Mouse (Mus musculus) kidney, adult 8-10 months (tissue): Measurements from ENCODE around the gene Gucy2g.
"Not testable (repeated sequence)": the region's sequence is repeated elsewhere in the genome, so short reads cannot be mapped to it uniquely, and the experiment has no call there.

Experiments
- DNase-seq, 2 experiments: peaks; one replicate each; pipeline ENCODE4 v3.0.0; 2022

The Gucy2g gene

DNA sequence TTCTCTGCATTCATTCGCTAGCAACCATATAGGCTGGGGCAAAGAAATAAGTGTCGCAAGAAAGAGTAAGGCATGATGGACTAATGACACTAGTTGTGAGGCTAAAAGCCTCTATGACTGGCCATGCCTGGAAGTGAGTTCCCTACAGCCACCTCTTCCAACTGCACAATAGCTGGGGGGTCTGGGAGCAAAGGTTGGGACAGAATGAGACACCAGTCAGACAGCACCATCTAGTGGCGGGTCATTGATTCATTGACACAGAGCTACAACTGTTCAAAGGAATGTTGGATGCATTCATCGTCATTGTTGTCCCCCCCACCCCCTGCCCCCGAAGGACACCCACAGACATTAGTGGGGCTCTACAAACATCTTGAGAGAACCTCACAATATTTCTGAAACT is 42.7 kb downstream of the Gucy2g start:
- DNase-seq = peak; percentile 47 to 69

- no peak for DNase-seq
Observed at GRCm38 (mm10) chr19:55195574-55195973, 45.5 kb downstream of the Gucy2g start.

- no peak for DNase-seq
Observed at GRCm38 (mm10) chr19:55194520-55195170, 46.4 kb downstream of the Gucy2g start.

GRCm38 (mm10) chr19:55193717-55194394 is 47.2 kb downstream of the Gucy2g start:
- DNase-seq = no peak

- DNase-seq = no peak
Observed at GRCm38 (mm10) chr19:55192254-55192945, 48.6 kb downstream of the Gucy2g start.

DNA sequence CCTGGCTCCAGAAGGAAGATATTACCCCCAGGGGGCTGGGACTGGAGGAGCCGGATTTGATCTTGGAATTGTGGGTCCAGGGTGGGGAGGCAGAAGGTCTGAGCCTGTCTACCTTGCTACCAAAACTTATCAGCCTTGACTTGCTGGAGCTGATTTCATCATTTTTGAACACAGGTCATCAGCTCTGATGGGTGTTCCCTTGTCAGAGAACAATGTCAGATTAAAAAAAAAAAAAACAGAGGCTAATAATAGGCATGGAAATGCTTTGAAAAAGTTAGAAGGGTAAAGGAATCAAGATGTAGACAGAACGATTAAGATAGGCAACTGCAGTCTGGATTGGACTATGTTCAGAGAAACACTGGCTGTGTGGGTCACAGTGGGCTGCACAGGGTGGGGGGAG is 49.4 kb downstream of the Gucy2g start:
- no peak for DNase-seq

DNA sequence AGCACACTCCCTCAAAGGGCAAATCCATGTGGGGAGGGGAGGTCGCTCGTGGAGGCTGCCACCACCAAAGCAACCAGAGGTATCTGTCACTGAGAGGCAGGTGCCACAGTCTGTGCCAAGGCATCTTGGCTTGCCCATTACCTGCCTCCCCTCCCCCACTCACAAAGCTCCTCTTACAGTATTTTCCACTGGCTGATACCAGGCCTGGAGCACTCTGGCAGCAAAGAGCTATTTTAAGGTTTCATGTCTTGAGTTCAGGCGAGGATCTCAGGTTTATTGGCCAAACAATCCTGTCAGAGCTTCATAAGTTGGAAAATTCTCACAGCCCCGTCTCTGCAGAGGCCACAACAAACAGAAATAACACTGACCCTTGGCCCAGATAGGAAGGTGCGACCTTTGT is 51.0 kb downstream of the Gucy2g start:
- DNase-seq = peak; percentile 46 to 59

- DNase-seq = no peak
Observed at GRCm38 (mm10) chr19:55185651-55186050, 55.4 kb downstream of the Gucy2g start.

GRCm38 (mm10) chr19:55185074-55185473 is 56.0 kb downstream of the Gucy2g start:
- DNase-seq = no peak

DNA sequence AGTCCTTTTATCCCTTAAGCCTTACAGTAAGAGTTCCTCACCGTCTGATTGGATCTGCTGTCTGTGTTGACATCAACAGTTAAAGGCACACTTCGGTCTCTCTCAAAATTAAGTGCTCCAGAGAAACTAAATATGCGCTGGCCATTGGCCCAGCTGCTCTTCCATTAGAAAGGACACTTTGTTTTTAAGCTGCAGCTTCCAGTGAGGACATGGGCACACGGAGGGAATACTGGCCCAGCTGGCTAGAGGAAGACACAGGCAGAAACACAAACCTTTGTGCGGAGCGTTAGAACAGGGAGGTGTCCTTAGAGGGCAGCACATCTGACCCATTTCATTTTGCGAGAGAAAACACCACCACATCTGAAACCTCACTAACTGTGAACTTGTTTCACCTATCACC is 56.6 kb downstream of the Gucy2g start:
- DNase-seq = no peak

DNA sequence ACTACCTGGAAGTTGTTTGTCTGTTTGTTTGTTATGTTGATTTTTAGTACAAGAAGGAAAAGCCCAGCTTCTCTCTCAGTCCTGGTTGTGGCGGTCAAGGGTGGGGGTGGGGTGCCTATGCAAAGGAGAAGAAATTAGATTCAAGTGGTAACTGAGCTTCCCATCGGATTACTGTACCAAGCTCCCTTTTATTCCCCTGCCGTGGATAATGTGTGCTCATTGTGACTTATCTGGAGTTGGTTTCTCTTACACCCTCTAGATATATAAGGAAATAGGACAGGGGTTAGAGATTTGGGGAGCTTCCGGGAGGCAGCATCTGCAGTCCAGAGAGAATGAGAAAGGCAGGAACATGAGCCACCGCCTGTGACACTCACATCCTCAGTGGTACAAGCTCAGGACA is 60.6 kb downstream of the Gucy2g start, which contains the start of gene Tectb:
Gene Tectb (plus strand): TSS at position 301 of the 400 bp plus-strand sequence.
- DNase-seq = no peak

GRCm38 (mm10) chr19:55177143-55177542 is 63.9 kb downstream of the Gucy2g start:
- no peak for DNase-seq

DNA sequence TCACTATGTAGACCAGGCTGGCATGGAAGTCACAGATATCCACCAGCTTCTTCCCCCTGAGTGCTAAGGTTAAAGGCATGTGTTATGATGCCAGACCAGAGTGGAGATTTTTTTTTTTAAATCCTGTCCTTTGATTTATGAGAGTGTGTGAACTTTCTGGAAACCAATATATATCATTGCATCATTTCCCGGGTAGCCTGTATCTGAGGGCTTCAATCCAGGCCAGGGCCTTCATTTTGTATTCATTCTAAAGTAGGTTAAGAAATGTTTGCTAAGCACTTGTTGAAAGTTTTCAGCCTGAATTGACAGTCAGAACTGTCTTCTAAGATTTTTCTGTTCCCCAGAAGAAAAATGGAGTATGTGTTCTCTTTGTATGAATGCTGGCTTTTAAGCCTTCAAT is 69.5 kb downstream of the Gucy2g start:
- no peak for DNase-seq

- peak in 1 of 2 experiments; percentile 25 for DNase-seq
Observed at GRCm38 (mm10) chr19:55170399-55170798, 70.6 kb downstream of the Gucy2g start.

DNA sequence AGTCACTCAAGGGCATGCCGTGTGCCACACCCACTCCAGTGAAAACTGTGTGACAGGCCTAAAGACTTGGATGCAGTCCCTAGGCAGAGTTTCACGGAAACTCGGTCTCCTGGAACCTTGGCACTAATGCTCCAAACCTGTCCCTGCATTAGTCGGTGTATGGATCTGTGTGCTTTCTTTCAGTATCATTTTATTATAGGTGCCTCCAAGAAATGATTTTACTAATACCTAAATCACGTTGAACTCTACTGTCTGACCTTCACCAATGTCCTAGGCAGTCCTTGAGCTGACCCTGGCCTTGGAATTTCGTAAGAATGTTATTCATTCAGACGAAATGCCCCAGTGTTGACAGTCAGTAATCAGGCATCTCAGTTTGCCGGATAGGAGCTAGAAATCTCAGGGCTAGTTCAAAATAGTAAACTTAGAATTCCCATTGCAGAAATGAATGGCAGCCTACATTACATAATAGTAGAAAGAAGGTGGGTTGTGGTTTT is 71.8 kb downstream of the Gucy2g start:
- DNase-seq = not testable (repeated sequence)

DNA sequence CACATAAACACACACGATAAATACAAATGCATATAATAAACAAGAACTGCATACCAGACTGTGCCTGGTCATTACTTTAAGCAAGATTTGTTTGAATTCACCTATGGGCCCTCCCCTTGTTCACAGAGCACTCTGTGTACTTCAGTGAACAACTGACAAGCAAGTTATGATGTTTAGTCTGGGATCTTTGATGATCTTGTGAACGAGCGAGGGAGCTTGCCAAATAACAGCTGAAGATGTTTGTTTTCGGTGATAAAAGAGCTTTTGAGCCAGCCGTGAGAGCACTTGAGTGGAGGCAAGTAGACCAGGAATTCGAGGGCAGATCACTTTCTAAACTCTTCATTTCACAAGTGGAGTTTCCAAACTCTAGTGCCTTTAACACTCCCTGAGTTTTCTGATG is 72.7 kb downstream of the Gucy2g start:
- DNase-seq = no peak

GRCm38 (mm10) chr19:55167741-55168140 is 73.3 kb downstream of the Gucy2g start:
- DNase-seq = no peak

DNA sequence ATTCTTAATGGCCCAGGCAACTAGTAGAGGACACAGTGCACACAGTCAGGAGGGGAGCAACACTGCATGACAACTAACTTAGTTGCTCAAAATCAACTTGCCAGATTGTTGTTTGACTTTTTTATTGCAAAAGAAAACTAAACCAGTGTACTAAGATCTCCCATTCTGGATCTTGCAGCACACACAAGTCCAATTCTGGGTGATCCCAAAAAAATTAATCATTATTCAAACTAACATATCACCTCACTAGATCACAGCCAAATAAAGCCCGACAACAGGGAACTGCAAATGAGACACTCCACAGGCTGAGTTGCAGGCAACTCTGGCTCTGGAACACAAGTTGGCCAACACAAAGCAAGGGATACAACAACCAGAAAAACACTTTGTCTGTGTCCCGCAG is 74.3 kb downstream of the Gucy2g start:
- DNase-seq = no peak

DNA sequence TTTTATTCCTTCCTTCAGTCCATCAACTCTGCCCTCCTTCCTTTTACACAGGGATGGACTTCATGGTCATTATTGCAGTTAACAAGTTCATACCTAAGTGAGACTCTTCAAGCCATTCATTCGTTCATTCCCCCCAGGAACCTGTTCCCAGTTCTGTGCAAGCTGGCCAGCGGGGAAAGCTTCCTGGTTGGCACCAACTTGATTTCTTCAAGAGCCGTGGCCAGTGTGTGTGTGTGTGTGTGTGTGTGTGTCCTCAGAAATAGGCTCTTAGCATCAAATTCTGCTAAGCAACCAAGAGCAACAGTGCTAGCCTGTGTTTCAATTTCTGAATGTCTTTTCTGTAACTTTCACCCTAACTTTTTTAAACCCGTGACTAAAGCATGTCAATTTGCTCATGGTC is 75.1 kb downstream of the Gucy2g start:
- DNase-seq = no peak

GRCm38 (mm10) chr19:55165183-55165865 is 75.7 kb downstream of the Gucy2g start:
- no peak for DNase-seq

DNA sequence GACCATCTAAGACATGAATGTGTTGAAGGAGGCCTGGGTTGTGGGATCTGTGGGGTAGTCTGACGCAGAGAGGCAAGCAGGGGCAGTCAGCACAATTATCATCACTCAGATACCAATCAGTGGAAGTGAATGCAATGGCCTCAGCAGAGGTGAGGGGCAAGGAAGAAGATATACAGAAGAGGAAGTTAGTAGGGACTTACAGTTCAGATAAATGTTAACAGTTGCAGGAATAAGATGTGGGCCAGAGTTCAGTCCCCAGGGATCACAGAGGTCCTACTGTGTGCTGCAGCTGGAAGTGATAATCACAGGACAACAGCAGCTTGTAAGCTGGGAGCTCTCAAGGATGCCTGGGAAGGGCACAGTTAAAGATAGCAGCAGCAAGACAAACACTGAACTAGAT is 76.9 kb downstream of the Gucy2g start:
- no peak for DNase-seq

- DNase-seq = no peak
Observed at GRCm38 (mm10) chr19:55162271-55162670, 78.8 kb downstream of the Gucy2g start.

DNA sequence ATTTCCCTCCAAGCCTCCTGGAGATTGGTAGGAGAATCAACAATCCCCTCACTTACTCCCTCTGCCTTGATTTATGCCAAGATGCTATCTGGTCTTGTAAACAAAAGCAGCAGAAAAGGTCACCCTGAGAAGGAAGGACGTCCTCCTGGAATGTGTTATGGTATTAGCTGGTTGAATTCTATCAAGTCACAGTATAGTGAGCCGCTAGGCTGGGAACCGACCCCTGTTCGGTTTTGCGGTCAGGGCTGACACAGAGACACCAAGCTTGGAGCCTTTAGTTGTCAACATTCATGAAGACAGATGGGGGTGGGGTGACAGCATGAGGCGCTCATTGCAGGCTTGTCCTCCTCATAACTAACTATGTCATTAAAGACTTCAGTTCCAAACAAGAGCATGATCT is 81.2 kb downstream of the Gucy2g start:
- DNase-seq = no peak
